Mouse (Mus musculus) MEL (cell line): ENCODE results near the gene Mylk4.
A peak's percentile ranks its signal among the peaks of the same experiment; 100 is the strongest.

Source experiments
- CTCF ChIP-seq, 3 experiments: IDR thresholded peaks in 2 of 3; conservative IDR thresholded peaks in 1 of 3; 2 replicates each; pipeline ENCODE4 v1.5.1; 2011 to 2012; ENCODE audit warnings: low read length in 3 of 3, low read depth in 2 of 3, mild to moderate bottlenecking in 2 of 3, improper control_type of control experiment in 1 of 3, inconsistent platforms in 1 of 3, mixed read lengths in 1 of 3, moderate library complexity in 1 of 3; ENCODE audit not compliant: control insufficient read depth in 1 of 3, insufficient read depth in 1 of 3, poor library complexity in 1 of 3, severe bottlenecking in 1 of 3
- E2F4 ChIP-seq: IDR thresholded peaks from 2 replicates; pipeline ENCODE4 v1.6.1; 2011; ENCODE audit warnings: low read depth, low read length, improper control_type of control experiment, borderline replicate concordance
- ELF1 ChIP-seq: IDR thresholded peaks from 2 replicates; pipeline ENCODE4 v1.6.1; 2014; ENCODE audit warnings: low read depth, mild to moderate bottlenecking, inconsistent platforms, low read length, improper control_type of control experiment, moderate library complexity
- EP300 ChIP-seq, 2 experiments: IDR thresholded peaks; 2 replicates each; pipeline ENCODE4 v1.6.1; 2011; ENCODE audit warnings: improper control_type of control experiment in 2 of 2, low read length in 2 of 2, low read depth in 1 of 2, mild to moderate bottlenecking in 1 of 2
- GABPA ChIP-seq: IDR thresholded peaks from 2 replicates; pipeline ENCODE4 v1.6.1; 2012; ENCODE audit warnings: low read depth, mild to moderate bottlenecking, inconsistent platforms, low read length, improper control_type of control experiment, moderate library complexity
- MAFK ChIP-seq: IDR thresholded peaks from 2 replicates; pipeline ENCODE4 v1.6.1; 2011; ENCODE audit warnings: low read depth, mild to moderate bottlenecking, low read length, improper control_type of control experiment, borderline replicate concordance
- POLR2A ChIP-seq, 2 experiments: IDR thresholded peaks; 2 replicates each; pipeline ENCODE4 v1.6.1; 2011 to 2012; ENCODE audit warnings: low read length in 2 of 2, mild to moderate bottlenecking in 2 of 2, control low read depth in 1 of 2, improper control_type of control experiment in 1 of 2, low read depth in 1 of 2, moderate library complexity in 1 of 2; ENCODE audit not compliant: control insufficient read depth in 1 of 2, insufficient read depth in 1 of 2, poor library complexity in 1 of 2
- TCF12 ChIP-seq: IDR thresholded peaks from 2 replicates; pipeline ENCODE4 v1.6.1; 2014; ENCODE audit warnings: low read depth, mild to moderate bottlenecking, inconsistent platforms, low read length, improper control_type of control experiment, moderate library complexity
- USF1 ChIP-seq: IDR thresholded peaks from 2 replicates; pipeline ENCODE4 v1.6.1; 2014; ENCODE audit warnings: low read depth, mild to moderate bottlenecking, inconsistent platforms, low read length, improper control_type of control experiment, moderate library complexity

DNA sequence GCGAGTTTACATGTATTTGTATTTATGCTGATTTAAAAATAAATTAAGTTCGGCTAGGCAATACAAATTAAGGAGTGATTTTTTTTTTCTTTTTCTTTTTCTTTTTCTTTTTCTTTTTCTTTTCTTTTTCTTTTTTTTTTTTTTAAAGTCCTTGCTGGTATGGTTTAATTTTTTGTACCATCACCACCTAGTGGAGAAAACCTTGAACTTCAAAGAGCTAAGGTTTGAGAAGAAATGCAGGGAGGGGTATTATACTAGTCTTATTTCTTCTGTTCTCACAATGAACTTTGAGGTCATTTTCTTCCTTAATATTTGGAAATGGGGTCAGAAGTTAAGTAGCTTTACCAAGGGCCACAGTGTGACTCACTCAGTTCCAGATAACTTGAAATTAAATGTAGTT, 15.4 kb upstream of the Mylk4 start:
- TF ChIP-seq E2F4 (no peak), CTCF (IDR thresholded peaks at IDR 0.05 in 2 of 3, conservative IDR thresholded peaks at IDR 0.05 in 1 of 3; ENCODE audit: control insufficient read depth in 1 of 3, insufficient read depth in 1 of 3, low read depth in 2 of 3, low read length in 3 of 3, poor library complexity in 1 of 3, severe bottlenecking in 1 of 3) (peak in 2 of 3 experiments; percentile 4 to 52; a peak in 2 of 6 replicates), POLR2A (IDR thresholded peaks at IDR 0.05; ENCODE audit: control insufficient read depth in 1 of 2, insufficient read depth in 1 of 2, low read depth in 1 of 2, low read length in 2 of 2, poor library complexity in 1 of 2) (no peak), TCF12 (no peak), GABPA (no peak), ELF1 (no peak), EP300 (IDR thresholded peaks at IDR 0.05; ENCODE audit: low read depth in 1 of 2, low read length in 2 of 2) (no peak), USF1 (no peak), MAFK (no peak)
